Mouse (Mus musculus): ENCODE results near the gene Invs.

DNA sequence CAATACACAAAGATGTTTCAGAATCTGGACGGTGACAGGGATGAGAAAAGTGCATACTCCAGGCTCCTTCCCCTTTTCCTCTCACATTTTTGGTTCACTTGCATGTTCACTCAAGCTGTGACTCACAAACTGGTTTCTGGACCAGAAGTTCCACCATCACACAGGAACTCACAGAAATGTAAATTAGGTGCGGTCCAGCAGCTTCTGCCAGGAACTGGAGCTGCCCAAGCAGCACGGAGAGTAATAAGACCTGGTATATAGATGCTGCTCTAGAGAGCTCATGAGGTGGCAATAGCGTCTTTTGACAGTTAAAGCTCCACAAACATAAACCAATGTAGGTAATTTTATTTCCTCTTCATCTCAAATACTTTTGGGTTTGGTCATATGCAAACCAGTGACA, 37.1 kb upstream of the Invs start:
- TF ChIP-seq GABPA (IDR thresholded peaks at IDR 0.05; ENCODE audit: insufficient replicate concordance, low read depth, low read length) (no peak), POLR2A (IDR thresholded peaks at IDR 0.05; ENCODE audit: low read depth, low read length) (peak; percentile 42; the same call in 1 of the 2 replicates), CTCF (conservative IDR thresholded peaks at IDR 0.05 in 1 of 2, IDR thresholded peaks at IDR 0.05 in 1 of 2; ENCODE audit: low read depth in 2 of 2, low read length in 2 of 2) (no peak), MAX (IDR thresholded peaks at IDR 0.05; ENCODE audit: low read length) (no peak), USF1 (IDR thresholded peaks at IDR 0.05; ENCODE audit: low read depth, low read length) (no peak), RCOR1 (conservative IDR thresholded peaks at IDR 0.05; ENCODE audit: low read depth, low read length) (no peak), ETS1 (conservative IDR thresholded peaks at IDR 0.05; ENCODE audit: low read depth, low read length) (peak; percentile 84), POLR2AphosphoS2 (IDR thresholded peaks at IDR 0.05; ENCODE audit: low read depth, low read length) (no peak), ZNF384 (IDR thresholded peaks at IDR 0.05; ENCODE audit: low read depth, low read length) (no peak), ZMIZ1 (IDR thresholded peaks at IDR 0.05; ENCODE audit: low read depth, low read length) (no peak), E2F4 (IDR thresholded peaks at IDR 0.05; ENCODE audit: insufficient replicate concordance, low read depth, low read length) (no peak), MEF2A (IDR thresholded peaks at IDR 0.05; ENCODE audit: borderline replicate concordance, low read depth, low read length) (peak; percentile 43; the same call in 1 of the 2 replicates)

Measured in CH12.LX (cell line).